Mouse (Mus musculus) urinary bladder, postnatal 25 days (tissue): ENCODE results near the gene Gm6096.
"Not testable (repeated sequence)": the region's sequence is repeated elsewhere in the genome, so short reads cannot be mapped to it uniquely, and the experiment has no call there.

Experiments
- DNase-seq: peaks from one replicate; pipeline ENCODE4 v3.0.0; 2022; ENCODE audit warnings: low spot score

The Gm6096 gene

DNA sequence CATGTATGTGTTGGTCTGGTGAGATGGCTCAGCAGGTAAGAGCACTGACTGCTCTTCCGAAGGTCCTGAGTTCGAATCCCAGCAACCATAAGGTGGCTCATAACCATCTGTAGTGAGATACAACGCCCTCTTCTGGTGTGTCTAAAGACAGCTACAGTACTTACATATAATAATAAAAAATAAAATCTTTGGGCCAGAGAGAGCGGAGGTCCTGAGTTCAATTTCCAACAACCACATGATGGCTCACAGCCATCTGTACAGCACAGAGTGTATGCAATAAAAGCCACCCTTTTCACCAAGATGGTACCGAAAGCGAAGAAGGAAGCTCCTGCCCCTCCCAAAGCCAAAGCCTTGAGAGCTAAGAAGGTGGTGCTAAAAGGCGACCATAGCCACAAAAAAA lies at the start of gene Gm6096:
TSS of gene Gm6096 (plus strand) at position 301 of the 400 bp plus-strand sequence.
- DNase-seq, result no peak

DNA sequence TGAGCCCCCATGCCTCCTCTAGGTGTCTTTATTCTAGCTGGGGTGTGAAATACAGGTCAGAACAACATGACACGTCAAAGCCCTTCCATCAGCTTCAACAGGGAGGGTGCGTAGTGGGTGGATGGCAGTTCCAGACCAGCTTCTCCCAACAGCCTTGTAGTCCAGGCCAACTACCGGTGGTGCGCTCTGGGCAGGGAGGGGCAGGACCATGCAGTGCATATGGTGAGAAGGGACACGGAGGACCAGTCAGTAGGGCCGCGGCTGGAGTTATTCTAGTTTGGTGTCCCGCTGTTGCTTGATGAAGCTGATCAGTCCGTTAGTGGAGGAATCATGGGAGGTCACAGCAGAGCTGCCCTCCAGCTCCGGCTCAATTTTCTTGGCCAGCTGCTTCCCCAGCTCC lies 48.7 kb upstream of the Gm6096 start:
- DNase-seq, result not testable (repeated sequence)

GRCm38 (mm10) chr7:34206331-34206730 lies 44.5 kb upstream of the Gm6096 start:
- DNase-seq, result no peak

DNA sequence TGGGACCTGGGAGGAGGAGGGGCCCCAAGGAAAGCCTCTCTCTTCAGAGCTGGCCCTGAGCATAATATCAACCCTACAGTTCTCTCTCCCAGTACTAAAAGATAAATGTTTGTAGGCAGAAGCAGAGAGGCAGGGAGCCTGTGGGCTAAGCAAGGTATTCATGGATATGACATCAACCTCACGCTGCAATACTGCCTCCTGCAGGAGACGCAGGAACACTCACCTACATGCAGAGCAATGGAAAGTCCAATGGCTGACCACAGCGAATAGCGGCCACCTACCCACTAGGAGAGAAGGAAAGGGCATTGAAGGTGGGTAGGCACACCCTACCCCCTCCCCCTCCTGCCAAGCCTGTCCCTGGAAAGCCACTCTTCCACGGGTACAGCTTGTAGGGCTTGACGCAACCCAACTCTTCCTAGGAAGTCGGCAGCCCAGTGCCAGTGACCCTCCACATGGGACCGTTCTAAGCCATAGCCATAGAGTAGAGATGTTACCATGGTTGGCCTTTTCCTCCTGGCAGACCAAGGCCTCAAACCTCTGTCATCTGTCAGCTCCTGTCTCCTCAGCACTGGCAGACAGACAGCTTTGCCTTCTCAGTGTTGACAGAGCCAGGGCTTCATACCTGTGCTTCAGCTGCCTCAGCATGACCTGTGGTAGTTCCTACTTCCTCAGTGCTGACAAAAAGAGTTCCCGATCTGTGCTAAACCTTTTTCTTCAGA lies 42.7 kb upstream of the Gm6096 start:
- DNase-seq, result no peak

DNA sequence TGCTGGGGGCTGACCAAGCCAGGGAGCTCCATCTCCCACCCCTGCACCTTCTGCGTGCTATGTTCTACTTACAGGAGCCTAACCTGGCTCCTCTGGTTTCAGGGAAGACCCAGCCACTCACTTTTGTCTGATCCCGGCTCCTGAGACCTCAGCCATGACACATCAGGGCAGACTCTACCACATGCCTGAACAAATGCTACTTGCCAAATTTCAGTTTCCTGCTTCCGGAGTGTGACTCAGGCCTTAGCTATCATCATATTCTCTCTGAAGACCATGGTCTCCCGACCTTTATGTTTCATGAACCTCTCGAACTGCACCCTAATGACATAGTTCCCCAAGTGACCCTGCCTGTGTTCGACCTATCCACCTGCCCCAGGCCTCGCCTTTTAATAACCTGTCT lies 37.6 kb upstream of the Gm6096 start:
- DNase-seq, result no peak

DNA sequence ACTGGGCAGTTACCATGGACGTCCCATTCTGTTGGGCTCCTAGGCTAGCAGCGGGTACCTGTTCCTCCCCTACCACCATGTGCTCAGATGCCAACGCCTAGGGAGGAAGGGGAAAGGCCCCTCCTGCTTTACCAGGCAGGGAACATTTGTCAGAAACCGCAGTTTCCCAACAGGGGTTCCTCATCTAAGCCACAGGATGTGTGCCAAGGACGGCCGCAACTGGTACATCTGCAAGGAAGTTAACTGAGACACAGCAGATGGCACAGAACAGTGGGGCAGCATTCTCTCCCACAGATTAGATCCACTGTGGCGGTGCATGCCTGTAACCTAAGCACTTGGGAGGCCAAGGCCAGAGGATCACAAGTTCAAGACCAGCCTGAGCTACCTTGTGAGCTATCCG lies 36.2 kb upstream of the Gm6096 start:
- no peak for DNase-seq

- DNase-seq, result no peak
Measured at GRCm38 (mm10) chr7:34215481-34215880, 35.4 kb upstream of the Gm6096 start.

- DNase-seq, result no peak
Measured at GRCm38 (mm10) chr7:34216474-34216873, 34.4 kb upstream of the Gm6096 start.

GRCm38 (mm10) chr7:34218496-34218895 lies 32.3 kb upstream of the Gm6096 start:
- DNase-seq, result no peak

GRCm38 (mm10) chr7:34221594-34222250 lies 29.1 kb upstream of the Gm6096 start:
- no peak for DNase-seq

DNA sequence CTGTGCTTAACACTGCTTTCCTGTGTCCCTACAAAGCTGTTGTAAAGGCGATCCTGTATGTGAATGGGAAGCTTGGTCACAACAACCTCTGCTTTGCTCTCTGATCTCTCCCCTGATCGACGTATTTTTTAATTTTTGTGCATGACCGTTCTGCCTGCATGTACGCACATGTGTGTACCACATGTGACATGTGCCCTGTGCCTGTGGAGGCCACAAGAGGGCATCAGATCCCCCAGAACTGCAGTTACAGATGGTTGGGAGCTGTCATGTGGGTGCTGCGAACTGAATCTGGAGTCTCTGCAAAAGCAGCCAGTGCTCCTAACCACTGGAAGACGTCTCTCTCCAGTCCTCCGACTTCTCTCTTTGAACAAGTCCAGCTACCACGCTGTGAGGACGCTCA lies 28.5 kb upstream of the Gm6096 start:
- no peak for DNase-seq

- no peak for DNase-seq
Measured at GRCm38 (mm10) chr7:34224308-34224707, 26.5 kb upstream of the Gm6096 start.

- no peak for DNase-seq
Measured at GRCm38 (mm10) chr7:34226086-34226485, 24.8 kb upstream of the Gm6096 start.

DNA sequence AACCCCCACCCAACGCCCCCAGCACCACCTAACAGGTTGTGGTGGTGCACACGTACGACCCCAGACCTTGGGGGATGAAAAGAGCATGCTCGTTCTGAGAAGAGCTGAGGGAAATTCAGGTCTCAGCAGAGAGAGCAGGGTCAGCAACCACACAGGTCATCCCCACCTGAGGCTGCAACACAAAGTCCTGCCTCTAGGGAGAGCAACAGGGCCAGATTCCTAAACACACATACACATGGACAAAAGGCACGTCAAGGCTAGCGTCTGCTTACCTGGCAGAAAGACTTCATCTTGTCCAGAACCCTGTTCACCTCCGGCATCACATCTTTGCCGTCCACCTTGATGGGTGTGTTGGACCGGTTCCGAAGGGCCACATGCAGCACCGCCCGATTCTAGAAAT lies 24.0 kb upstream of the Gm6096 start:
- no peak for DNase-seq

- no peak for DNase-seq
Measured at GRCm38 (mm10) chr7:34228641-34229040, 22.2 kb upstream of the Gm6096 start.

DNA sequence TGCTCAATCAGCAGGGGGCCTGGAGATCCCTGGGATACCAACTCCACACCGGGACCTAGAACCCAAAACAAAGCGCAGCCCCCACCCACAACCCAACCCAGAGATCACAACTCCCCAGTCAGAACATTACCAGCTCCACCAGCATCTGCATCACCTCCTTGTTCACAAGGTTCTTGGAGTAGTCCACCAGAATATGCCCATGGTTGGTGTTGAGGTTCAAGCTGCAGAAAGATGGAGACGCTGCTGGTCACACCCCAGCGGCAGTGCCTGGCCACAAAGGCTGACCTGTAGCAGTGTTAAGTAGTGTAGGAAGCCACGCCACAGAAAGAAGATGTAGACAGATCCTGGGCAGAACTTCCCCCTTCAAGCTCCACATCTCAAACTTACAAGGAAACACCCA lies 21.7 kb upstream of the Gm6096 start:
- DNase-seq, result no peak

GRCm38 (mm10) chr7:34229691-34230111 lies 21.1 kb upstream of the Gm6096 start:
- peak; percentile 42 for DNase-seq

DNA sequence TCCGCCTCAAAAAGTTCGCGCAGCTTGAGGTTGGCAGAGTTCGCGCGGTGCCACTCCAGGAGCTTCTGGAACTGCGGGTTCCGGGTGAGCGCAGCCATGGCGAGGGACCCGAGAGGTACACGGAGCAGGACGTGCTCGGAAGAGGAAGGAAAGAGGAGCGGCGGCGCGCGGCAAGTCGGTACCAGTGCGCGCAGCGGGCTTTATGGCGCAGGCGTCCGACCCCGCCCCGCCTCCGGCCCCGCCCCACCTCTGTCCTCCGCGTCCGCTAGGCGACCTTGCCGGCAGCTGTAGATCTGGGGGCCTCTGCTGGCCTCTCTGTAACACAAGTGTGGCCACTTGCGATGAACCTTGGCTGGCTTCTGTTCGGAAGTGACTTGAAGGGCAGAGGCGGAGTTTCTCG lies 20.7 kb upstream of the Gm6096 start, which contains the start of gene Gpi1:
TSS of gene Gpi1 (minus strand) at position 221 of the 400 bp plus-strand sequence.
- DNase-seq, result peak; percentile 75

DNA sequence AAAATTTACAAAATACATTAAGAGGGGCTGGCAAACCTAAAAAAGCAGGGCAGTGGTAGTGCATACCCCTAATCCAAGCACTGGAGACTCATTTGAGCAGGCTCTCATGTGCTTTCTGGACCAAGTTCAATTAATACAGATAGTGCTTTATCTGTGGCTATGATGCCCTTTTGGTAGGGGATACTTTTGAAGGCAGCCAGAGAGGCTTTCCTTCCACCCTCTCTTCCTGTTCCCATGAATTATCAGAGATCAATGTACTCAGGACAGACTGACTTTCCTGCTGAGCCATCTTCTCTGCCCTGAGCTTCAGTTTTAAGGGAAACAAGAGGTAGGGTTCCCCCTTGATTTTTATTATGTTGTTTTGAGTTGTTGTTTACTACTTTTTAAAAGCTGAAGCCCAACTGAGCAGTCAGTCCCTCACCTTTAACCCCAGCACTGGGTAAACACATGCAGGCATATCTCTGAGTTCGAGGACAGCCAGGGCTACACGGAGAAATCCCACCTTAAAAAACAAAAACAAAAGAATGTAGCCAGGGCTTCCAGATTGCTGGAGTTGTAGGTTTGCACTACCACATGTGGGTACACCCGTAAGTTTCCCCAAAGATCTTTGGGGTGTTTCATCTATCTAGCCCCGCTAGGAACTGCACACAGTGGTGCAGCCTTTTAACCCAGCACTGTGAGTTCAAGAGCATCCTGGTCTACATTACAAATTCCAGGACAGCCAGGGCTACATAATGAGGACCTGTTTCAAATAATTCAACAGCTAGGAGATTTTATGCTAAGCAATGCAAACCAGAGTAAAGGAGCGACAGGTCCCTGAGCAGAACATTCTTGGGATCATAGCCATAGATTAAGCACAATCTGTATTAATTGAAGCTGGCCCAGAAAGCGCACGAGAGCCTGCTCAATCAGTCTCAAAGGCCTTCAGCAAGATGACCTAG lies 17.8 kb upstream of the Gm6096 start:
- DNase-seq, result no peak

- peak; percentile 98 for DNase-seq
Measured at GRCm38 (mm10) chr7:34233909-34234609, 16.8 kb upstream of the Gm6096 start.

GRCm38 (mm10) chr7:34234610-34235561 lies 16.0 kb upstream of the Gm6096 start:
- no peak for DNase-seq
